Mouse (Mus musculus): ENCODE measurements around the gene Rbm12.

Rbm12 gene

DNA sequence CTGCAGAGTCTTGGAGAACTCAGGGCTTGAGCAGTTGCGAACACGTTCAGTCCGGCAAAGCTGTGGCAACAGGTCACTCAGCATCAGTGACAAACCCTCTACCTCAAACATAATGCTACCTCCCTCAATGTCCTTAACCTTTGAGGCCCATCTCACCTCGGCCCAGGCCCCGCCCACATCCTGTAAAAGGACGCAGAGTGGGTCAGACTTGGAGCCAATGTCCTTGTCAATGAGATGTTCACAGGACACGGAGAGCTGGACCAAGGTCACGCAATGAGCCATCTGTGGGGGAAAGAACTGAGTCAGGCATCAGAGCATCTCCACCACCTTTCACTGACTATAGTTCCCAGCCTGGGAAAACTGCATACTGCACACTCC is 32.6 kb downstream of the Rbm12 start:
- peak; percentile 65 for DNase-seq

DNA sequence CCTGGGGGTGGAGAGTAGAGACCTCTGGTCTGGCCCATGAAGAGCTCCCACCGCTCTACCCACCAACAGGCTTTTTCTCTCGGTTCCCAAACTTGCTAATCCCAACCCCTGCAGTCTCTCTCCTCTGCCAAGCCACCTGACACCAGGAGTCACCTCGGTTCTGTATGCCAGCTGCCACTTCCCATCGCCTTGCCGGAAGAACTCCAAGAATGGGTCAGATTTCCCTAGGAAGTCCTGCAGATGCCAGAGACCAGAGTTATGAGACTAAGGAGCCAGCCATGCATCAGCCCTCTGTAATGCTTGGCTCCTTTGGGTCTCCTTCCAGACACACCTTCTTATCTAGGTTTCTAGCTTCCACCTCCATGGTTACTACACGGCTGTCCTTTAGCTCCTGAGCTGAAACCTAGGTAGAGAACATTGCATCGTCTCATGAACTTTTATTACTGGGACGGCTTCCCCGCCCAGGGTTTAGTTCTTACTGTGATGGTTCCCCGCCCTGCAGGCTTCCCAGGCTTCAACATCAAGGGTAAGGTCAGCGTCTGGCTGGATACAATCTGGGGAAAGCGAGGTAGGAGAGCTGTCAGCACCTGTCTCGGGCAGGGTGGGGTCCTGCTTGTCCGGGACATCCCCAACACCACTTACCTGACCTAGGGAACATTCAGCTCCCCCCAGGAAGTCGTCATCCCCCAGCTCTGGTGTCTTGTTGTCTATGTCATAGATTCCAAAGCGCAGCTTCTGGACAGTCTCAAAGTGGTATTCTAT is 33.2 kb downstream of the Rbm12 start:
- peak; percentile 82 for DNase-seq

DNA sequence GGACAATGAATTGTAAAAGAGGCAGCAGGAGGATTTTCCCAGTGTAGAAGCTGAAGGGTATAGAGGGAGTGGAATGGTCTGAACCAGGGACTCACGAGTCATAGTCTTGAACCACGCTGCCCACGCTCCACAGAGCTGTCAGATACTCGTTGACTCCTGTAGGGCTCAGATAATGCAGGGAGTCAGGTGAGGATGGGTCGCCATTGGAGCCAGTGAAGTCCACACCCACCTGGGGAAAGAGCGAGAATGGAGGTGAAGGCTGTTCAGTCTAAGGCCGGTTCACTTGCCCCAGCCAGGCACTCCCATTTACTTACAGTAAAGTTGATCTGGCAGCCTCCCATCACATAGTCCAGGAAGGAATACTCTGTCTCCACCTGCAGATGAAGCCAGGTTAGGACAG is 34.3 kb downstream of the Rbm12 start:
- peak; percentile 87 for DNase-seq

DNA sequence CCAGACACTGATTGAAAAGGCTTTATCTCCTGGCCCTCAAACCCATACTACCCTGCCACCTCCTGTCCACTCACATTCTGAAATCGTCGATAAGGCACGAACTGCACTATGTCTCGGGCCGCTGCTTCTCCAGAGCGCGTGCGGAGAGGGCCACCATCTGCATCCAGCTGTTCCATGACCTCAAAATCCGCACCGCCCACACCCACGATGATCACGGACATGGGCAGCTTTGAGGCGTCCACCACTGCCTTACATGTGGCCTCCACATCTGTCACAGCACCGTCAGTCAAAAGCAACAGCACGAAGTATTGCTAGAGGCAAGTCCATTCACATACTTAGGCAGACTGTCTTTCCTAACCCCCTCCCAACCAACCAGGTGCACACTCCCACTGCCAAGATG is 38.1 kb downstream of the Rbm12 start:
- peak; percentile 94 for DNase-seq

DNA sequence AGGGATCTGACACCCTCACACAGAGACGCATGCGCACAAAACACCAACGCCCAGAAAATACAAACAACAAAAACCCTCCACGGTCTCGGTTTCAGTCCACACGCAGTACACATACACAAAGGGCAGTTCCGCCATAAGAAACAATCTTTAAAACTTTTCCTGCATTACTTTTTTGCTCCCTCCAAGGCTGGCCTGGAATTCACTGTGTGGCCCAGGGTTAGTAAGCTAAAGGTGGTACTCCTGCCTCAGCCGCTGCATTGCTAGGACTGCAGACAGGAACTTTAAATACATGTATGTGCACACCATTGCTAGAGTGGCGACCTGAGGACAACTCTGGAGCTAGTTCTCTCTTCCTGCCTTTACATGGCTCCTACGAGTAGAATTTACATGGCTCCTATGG is 40.5 kb downstream of the Rbm12 start:
- DNase-seq = peak; percentile 69

DNA sequence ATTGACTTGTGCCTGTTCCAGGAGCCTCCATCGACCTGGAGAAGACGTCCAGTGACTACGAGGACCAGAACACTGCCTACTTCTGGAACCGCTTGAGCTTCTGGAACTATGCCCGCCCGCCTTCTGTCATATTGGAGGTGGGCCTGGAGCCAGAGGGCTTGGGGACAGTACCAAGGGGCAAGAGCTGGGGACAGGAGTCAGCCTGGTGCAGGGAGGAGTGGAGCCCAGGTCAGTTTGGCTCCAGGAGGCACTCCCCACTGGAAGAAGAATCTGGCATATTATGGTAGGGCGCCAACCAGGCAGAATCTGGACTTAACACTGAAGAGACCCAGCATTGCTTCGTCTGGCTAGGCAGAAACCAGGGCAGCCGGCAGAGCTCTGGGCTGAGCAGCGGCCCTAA is 43.9 kb downstream of the Rbm12 start:
- peak; percentile 70 for DNase-seq

DNA sequence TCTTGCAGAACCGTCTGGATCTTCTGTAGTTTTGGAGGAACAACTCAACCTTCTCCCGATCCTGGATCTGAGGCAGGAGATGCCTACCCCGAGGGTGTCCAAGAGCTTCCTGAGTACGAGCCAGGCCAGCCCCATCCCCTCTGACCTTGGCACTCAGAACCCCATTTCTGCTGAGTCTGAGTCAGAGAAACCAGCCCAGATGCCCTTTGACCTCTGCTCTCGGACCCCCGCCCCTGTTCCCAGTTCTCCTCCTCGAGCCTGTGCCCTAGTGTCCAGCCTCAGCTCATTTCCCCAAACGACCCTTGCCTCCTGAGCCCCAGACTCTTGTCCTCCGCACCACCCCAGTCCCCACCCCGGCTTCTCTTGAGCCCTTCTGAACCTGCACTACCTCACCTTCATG is 45.7 kb downstream of the Rbm12 start:
- DNase-seq = no peak

DNA sequence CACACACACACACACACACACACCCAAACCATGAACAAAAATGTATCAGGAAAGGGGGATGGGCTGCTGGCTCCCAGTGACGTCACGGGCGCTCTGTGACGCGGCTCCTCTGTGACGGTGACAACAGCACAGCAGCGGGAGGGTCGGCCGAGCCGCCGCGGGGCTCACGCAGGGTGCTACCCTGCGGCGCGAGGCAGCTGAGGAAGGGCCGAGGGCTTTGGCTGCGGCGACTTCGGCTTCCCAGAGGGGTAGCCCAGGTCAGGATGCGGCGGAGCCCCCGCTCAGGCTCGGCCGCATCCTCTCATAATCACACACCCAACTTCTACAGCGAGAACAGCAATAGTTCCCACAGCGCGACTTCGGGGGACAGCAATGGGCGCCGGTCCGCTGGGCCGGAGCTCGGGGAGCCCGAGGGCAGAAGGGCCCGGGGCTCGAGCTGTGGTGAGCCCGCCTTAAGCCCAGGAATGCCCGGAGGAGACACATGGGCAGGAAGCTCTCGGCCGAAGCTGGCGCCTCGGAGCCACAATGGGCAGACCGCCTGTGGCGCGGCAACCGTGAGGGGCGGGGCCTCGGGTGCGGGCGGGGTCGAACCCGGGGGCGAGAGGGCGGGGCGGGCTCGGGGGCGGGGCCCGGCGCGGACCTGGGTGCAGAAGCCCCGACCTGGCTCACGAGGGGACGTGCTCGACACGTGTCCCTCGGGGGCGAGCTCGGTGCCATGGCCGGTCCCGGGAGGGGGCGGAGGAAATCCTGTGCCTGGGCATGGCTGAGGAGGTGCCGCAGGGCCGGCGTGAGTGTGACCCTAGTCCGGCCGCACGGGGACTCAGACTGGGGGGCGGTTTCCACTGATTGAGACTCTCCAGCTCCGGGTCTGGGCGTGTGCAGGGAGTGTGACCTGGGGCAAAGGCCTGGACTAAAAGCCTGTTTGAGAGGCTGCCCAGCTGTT is 46.4 kb downstream of the Rbm12 start, which contains the start of gene Spag4:
Gene Spag4 (plus strand): TSS at position 77 of the 943 bp plus-strand sequence.
- peak; percentile 96 for DNase-seq

DNA sequence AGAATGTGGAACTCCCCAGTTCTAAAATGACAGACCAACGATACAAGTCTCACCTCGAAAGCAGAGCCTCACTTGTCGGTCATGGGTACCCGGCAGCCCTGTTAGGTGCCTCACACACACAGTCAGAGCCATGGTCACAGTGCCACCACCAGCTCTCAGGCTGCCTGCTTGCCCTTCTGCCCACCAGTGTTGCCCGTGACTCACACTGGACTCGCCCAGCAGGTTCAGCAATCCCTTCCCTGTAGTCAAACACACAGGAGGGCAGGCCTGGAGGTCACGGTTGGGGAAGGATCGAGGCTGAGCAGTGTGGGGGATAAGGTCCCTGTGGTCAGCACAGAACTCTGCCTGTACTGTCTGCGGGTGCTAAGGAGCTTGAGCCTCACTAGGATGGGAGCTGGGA is 59.0 kb downstream of the Rbm12 start, which contains the start of gene Fer1l4:
Gene Fer1l4 (minus strand): TSS at position 132 of the 400 bp plus-strand sequence.
- DNase-seq = no peak

DNA sequence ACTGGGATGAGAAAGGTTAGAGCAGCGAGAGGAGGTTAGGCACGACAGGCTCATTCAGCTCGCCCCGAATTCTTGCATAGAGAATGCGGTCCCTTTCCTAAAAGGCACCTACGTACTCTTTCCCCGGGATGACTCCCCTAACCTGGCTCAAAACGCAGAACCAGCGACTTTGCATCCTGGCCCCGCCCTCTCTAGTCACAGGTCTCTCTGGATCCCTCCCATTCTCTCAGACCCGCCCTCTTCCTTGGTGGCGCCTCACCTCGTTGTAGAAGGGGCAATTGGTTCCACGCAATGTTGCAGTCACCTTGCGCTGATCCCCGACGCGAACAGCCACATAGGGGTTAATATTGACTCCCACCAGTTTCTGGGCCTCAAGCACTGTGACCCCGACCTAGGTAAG is 63.8 kb downstream of the Rbm12 start:
- no peak for DNase-seq

DNA sequence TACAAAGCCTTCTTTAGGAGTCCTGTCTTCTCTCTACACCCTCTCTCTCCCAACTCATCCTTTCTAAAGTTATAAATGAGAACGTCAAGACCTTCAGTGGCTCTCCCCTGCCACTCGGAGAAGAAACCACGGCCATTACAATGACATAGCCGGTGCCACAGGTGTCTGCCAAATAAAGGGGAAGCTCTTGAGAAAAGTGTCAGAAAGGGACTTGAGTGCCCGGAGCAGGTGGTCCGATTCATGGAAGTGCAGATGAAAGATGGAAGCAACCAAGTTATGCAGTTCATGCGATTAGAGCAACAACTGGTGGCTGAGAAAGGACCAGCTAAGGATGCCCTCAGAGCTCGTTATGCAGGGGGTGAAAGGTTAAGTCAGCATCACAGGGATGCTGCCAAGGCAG is 68.9 kb downstream of the Rbm12 start:
- DNase-seq = peak; percentile 60
